Mouse (Mus musculus): ENCODE results near the gene Akr1cl.
"Not testable (repeated sequence)": the region's sequence is repeated elsewhere in the genome, so short reads cannot be mapped to it uniquely, and the experiment has no call there.

Akr1cl gene

DNA sequence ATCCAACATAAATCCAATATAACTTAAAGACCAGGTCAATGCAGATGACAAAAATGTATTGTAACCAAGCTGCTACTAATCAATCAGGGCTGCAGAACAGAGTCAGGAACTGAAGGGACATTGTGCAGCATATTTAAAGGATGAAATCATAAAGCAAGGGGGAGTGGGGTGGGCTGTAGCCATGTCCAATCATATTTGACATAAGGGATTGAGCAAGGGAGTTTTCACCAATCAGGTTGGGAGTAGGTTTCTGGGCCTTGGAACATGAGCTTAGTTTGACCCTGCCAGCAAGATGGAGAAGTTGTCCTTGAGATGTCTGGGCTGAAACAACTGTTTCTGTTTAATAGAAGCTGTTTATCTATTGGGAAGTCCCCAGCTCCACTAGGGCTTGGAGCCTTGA lies at the start of gene Akr1cl:
Akr1cl (minus strand) TSS at position 119 of the 400 bp plus-strand sequence.
- no peak for DNase-seq (ENCODE audit: low spot score)

DNA sequence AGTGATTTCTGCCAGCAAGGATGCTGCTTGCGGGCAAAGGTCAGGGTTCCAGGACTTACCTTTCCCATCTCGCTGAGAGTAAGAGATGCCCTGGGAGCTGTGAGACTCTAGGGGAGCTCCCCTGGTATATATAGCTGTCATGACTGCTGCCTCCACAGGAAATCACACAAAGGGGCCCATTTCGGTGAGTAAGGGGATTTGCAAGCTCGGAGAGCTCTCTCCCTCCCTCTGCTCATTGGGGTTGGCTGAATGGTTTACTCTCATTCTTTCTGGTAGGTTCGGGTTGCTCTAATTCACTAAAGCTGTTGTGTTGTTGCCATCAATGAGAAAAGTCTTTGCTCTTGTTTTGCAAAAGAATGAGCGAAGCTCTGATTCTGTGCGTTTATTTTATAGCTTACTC lies 49.6 kb upstream of the Akr1cl start, which contains the start of gene Crygb:
Crygb (minus strand) TSS at position 101 of the 400 bp plus-strand sequence.
- DNase-seq (ENCODE audit: low spot score): no peak

DNA sequence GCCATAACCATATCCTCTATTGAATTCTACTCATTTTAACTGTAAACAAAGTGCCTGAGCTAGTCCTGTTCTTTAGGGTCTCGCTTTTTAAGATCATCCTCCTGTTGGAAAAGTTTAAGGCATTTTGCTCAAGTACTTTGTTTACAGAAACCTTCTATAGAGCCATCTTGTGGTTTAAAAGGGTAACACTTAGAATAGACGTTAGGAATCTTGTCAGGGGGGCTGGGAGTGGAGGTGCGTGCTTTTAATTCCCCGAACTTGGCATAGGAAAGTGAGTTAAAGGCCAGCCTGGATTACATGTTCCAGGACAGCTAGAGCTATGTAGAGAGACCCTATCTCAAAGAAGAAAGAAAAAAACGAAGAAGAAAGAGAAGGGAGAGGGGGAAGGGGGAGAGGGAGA lies 43.0 kb upstream of the Akr1cl start:
- no peak for DNase-seq (ENCODE audit: low spot score)

DNA sequence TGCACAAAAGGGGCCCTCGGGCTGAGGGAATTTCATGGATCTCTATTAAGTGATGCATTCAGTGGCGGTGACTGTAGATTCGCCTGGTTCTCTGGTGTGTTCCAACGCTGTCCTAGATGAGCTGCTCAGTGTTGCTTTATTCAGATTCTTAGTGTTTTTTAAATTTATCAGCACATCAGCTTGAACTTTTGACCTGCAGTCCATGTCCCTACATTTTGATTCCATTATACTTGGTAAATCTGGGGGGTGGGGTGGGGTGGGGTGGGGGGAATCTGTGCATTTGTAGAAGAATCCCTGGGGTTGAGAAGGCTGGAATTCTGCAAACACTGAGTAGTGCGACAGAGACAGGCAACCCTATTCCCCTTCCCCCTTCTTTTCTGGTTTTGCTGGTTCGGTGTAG lies 41.0 kb upstream of the Akr1cl start, which contains the start of gene Crygc:
Crygc (minus strand) TSS at position 101 of the 400 bp plus-strand sequence.
- no peak for DNase-seq (ENCODE audit: low spot score)

DNA sequence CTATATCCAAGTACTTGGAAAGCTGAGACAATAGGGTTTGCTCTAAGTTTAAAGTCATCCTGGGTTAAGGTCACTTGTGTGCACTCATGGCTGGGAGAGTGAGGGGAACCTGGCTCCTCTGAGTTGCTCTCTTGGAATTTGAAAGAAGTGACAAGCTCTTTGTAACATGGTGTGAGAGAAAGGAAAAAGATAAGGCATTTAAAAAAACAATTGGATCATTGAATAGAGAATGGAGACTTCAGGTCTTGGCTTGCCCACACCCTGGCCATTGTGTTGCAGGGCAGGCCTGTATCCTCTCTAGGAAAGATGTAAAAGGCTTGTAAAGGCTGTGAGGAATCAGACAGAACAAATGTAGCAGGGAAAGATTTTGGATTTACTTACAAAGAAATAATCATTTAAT lies 35.3 kb upstream of the Akr1cl start:
- no peak for DNase-seq (ENCODE audit: low spot score)

DNA sequence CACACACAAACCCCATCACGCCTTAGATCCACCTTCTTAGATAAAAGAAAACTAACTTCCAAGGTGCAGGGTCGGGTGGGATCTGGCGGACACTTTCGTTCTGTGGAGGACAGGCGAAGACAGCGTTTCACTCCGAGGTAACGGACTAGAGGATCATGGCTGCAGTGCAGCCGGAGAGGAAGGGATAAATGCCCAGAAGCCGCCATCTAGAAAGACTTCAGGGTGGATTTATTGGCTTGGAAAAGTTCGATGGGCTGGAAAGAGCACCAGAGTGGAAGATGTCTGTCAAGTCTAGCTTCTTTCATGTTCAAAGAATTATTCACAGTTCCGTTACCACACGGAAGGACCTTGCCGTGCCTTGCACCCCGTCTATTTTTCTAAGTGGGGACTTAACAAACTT lies 31.6 kb upstream of the Akr1cl start:
- no peak for DNase-seq (ENCODE audit: low spot score)

DNA sequence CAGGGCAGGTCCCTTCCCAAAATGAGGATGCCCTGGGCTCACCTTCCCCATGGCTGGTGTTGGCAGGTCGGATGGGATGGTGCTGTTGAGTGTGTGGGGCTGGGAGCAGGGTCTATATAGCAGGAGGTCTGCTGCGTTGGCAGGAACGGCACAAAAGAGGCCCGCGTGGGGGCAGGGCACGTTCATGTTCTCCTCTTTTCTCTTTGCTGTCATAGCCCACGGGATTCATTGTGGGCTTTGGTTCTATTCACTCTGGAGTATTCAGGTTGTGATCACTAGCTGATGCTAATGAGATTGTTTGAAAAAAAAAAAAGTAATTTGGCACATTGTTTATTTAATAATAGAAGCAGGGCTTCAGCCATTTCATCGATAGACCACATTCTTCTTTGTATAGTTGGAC lies 30.8 kb upstream of the Akr1cl start, which contains the start of gene Crygd:
Crygd (minus strand) TSS at position 101 of the 400 bp plus-strand sequence.
- DNase-seq (ENCODE audit: low spot score): no peak

DNA sequence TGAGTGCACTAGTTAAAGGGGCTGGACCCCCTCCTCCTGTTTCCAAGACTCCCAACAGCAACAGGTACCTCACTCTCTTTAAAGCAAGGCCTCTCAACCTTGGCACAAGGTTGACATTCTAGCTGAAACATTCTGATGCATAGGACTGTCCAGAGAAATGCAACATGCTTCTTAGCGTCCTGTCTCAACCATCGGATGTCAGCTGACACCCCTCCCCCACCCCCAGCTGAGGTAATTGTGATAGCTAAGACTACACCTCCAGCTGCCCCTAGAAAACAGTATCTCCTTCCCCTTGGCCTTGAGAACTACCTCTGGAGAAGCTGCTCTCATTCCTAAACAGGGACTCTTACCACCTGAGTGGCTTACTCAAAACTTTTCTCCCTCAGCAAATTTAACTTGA lies 19.6 kb upstream of the Akr1cl start:
- DNase-seq (ENCODE audit: low spot score): no peak

DNA sequence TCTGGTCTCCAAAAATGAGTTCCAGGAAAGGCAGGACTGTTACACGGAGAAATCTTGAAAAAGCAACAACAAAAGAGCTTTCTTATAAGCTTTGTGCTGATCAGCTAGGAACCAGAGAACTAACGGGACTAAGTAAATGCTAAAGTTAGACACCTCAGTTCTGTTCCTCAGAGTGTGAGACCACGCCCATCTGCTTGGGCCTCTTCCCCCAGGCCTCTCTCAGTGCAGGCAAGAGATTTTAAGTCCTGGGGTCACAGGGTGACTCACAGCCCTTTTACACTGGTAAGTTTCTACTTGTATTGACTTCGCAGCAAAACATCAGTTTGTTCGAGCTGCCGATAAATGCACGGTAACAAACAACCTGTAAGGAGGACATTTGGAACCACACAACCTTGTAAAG lies 19.1 kb upstream of the Akr1cl start:
- no peak for DNase-seq (ENCODE audit: low spot score)

DNA sequence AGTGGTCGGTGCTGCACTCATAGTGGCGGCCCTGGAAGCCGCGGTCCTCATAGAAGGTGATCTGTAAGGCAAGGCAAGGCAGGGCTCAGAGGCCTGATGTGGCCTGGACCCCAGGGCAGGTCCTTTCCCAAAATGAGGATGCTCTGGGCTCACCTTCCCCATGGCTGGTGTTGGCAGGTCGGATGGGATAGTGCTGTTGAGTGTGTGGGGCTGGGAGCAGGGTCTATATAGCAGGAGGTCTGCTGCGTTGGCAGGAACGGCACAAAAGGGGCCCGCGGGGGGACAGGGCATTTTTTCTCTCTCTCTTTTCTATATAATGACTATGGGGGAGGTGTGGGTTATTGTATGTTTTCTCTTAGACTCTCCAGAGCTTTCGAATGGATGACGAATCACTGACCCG lies 18.4 kb upstream of the Akr1cl start, which contains the start of gene Cryge:
Cryge (minus strand) TSS at position 198 of the 400 bp plus-strand sequence.
- not testable (repeated sequence) for DNase-seq (ENCODE audit: low spot score)

DNA sequence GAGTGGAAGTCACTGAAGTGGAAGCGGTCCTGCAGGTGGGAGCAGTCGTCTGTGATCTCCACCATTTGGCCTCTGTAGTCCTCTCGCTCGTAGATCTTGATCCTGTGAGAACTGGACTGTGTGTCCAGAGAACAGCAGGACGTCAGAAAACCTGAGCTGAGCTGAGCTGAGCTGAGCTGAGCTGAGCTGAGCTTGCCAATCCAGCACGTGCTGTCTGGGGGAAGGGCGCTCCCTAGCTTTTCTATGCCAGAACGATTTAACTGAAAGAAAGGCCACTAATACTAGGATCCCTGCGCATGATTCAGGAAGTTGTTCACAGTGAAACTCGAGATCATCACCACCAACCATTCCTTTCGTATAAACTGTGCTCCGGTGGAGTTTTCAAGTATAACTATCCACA lies 16.2 kb upstream of the Akr1cl start:
- DNase-seq (ENCODE audit: low spot score): no peak

DNA sequence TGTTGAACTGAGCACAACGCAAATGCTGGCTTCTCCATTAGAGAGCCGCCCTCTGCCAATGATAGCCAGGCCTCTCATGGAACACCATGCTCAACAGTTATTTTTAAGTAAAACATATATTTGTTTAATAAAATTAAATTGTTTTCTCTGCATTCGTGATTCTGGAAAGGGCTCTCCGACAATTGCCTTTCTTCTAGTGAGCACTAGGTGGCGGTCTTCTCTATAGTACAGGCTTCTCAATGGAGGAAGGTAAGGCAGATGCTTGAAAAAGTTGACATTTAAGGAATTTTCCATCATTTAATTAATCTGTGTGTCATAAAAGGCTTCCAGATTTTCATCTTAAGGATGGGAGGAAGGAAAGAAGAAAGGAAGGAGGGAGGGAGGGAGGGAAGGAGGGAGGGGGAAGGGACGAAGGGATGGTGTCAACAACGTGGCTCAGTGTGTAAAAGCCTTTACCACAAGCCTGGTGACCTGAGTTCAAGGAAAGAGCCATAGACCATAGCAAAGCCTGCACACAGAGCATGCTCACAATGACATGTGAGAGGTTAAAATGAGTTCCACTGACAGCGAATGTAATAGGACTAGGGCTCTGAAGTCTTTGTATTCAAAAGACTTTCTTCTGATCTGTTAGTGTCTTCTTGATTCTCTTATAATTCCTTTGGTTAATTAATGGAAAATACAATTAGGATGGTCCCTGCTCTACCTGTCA lies 14.0 kb upstream of the Akr1cl start:
- peak; percentile 8 for DNase-seq (ENCODE audit: low spot score)

DNA sequence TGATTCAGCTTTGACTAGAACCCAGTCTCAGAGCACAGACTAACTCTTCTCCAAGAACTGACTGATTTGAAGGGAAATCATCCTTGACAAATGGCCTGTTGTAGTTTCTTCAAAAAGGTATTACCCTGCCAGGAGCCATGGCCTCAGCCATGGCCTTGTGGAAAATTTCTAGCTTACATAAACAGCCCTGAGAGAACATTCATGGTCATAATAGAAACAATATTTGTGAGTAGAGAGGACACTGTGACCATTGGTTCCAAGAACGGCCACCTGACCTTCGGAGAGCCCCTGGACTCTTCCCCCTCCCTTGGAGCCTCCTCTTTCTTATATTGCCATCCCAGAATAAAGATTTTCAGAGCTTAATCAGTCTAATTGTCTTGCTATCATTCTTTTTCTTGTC lies 10.9 kb upstream of the Akr1cl start:
- no peak for DNase-seq (ENCODE audit: low spot score)

DNA sequence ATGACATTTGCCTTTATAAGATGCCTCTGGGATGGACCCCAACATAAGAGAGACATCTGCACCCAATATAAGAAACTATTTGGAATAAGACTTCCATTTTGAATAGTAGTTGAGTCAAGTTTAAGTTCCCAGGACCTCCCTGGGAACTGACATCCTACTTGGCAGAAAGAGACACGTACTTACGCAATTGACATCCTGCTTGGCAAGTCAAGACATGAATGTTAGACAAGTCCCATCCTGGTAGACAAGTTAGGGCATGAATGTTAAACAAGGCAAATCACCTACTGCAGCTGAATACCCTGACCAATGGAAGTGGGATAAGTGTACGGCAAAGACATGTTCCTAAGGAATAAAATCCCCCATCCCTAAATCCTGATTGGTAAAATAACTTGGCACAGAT lies 9.3 kb upstream of the Akr1cl start:
- DNase-seq (ENCODE audit: low spot score): no peak

DNA sequence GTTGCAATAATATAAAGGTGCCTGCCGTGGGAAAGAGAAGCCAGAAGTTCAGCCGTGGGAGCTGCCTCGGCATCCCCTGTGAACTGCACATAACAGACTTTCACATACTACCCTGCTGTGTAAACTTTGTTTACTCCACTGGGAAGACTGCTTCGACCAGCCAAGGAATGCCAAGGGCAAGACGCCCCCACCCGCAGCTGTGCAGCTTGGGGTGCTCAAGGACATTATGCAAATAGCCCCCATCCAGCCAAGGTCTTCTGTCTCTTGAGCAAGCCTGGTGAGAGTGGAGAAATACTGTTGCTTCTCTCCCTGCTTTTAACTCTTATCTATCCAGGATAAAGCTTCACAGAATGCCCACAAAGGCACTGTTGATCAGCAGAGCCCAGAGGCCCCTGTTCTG lies 8.2 kb upstream of the Akr1cl start:
- DNase-seq (ENCODE audit: low spot score): no peak

DNA sequence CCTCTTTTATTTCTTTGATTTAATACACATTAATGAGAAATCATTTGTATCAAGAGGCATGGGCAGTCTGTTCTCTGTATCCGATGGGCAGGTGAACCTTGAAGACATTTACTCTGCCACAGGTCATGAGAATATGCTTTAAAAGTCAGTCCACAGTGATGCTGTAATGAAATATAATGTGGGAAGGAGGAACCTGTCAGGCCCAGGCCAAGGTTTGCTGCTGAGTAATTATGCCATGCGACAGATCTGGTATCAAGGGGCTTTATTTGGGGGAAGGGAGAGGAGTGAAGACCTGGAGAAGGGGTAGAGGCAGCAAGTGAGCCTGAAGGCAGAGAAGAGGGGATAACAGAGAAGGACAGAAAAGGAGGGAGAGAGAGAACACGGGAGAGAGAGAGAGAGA lies 7.1 kb upstream of the Akr1cl start:
- no peak for DNase-seq (ENCODE audit: low spot score)

DNA sequence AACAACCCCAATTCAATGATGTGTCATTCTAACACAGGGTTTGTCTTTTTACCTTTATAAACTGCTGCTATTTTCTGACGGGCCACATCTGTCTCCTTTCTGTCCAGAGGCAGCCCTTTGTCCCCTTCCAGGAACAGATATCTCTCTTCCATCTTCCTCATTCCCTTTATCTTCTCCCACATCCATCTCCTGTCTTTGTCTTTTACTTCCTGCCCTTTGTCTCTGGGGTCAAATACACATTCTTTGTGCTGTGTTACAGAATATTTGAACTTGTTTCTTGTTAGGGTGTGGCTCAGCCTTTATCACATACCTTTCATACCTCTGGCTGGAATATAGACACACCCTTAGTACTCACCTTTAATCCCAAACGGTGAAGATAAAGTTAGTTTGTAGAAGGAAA lies 5.0 kb upstream of the Akr1cl start:
- DNase-seq (ENCODE audit: low spot score): no peak

DNA sequence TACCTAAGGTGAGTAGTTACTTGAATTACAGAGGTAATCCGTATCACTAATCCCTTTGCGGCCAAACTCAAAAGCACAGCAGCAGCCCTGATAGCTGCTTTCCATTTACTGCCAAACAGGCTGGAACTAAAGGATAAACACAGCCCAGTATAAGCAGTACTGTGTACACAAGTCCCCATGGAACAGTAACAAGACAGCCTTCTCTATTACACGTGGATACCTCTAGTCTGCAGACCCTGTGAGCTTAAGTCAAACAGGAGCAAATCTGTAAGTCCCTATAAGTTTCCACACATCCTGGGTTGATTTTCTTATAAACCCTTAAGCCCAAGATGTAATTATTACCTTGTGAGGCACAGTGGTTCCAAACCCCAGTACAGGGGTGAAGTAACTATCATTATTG lies 3.0 kb upstream of the Akr1cl start:
- no peak for DNase-seq (ENCODE audit: low spot score)

DNA sequence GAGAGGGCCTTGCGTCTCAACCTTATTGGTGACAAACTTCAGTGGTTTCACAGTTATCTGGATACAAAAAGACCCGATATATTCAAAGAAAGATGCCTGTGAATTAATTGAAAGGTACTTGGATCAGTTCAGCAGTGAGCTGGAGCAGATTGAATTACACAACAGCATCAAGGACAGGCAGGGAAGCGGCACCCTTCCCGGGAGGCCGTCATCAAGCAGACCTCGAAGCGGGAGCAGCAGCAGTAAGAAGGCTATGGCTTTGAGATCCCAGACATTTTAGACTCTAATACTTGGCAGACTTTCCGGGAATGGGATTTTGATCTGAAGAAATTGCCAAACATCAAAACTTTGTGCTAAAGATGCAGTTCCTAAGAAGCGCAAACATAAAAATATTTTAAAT lies 4.4 kb downstream of the Akr1cl start:
- no peak for DNase-seq (ENCODE audit: low spot score)

DNA sequence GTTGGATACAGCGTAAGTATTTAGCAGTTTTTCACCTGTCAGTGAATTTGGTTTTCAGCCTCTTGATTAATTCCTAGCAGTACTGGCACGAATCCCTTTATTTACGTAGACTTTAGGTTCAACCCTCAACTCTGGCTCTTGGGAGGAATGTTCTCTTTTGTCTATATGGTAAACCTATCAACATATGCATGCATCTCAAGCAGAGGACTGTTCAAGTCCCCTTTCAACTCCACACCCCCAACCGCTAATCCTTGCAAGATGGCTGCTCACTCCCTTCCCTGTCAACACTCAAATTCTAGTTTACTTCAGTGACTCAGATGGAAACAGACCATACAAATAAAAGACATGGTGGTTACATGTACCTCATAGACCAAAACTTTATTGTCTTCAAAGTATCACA lies 19.8 kb downstream of the Akr1cl start:
- no peak for DNase-seq (ENCODE audit: low spot score)

DNA sequence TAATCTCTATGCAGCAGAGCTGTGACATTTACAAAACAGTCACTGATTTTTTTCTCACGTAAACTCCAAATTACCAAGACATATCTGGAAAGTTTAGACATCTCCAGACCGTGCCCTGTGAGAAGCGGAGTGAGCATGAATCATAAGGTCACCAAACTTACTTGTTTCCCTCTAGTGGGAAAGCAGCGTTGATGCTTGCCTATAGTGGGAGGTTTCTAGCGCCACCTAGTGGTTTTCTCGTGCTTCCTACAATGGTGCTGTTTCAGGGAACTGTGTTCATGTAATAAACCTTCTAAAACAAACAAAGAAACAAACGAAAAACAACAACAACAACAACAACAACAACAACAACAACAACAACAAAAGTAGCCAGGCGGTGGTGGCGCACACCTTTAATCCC lies 22.4 kb downstream of the Akr1cl start:
- peak; percentile 68 for DNase-seq (ENCODE audit: low spot score)

DNA sequence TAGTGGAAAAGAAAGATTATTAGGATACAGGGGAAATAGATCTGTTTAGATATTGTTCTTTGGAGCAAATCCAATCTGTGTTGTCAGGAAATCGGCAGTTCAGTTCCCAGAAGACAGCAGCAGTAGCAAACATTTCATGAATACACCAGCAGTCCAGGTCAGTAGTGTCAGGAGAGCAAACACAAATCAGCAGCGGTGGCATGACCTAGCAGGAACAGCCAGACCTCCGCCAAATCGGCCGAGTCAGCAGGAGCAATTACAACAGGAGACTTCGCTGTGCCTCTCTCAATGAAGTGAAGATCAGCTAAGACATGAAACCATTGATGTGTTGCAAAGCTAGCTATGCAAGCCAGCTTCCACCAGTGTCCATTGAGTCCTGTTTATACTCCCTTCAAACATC lies 27.0 kb downstream of the Akr1cl start:
- DNase-seq (ENCODE audit: low spot score): no peak

DNA sequence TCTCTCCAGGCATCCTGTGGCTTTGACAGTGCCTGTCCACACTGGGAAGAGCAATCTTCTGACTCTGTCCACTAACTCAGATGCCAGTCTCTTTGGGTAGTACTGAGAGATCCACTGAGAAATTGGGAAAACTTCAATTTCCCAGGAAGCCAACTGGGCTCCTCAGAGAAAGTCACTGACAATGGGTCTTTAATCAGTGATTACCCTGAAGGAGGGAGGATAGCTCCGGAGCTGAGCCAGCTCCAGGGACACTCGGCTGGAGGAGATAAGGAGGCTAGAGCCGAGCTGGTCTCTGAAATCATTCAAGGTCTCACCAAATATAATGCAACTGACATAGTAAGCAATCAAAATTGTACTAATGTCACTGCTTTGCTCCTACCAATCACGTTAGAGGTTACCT lies 28.0 kb downstream of the Akr1cl start:
- DNase-seq (ENCODE audit: low spot score): no peak

DNA sequence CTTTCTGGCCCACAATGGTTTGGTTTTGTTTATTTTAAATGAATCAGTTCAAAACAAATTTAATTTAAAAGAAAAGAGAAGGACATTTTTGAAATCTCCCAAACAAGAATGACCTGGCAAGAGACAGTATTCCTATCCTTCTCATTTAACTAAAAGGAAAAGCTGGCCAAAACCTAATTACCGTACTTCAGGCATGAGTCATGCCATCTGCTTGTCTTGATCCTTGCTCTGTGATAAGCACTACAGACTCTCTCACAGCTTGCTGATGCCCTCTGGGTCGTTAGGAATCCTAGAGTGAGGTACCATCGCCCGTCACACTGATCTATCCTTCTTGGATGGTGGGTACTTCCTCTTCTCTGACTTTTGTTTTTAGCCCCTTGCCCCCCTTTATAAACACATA lies 39.4 kb downstream of the Akr1cl start:
- DNase-seq (ENCODE audit: low spot score): no peak
